Mouse (Mus musculus) CD8-positive naive resting alpha-beta T cell, adult 2 months (primary cell): ENCODE measurements at regions not wholly inside any gene's neighbourhood (a gene's known extent, or its start where the extent isn't known, plus 50 kb on each side); places are given as distances from the start of the nearest gene placed in this dataset.

Experiments used
- DNase-seq, 2 experiments: peaks; one replicate each; pipeline ENCODE4 v3.0.0; 2022; ENCODE audit warnings: low read depth in 2 of 2, low spot score in 2 of 2

- DNase-seq: no peak
Measured at GRCm38 (mm10) chr16:86015336-86015735, 113.7 kb upstream of the Adamts5 start.

GRCm38 (mm10) chr16:86011051-86011450 lies 109.4 kb upstream of the Adamts5 start:
- no peak for DNase-seq

DNA sequence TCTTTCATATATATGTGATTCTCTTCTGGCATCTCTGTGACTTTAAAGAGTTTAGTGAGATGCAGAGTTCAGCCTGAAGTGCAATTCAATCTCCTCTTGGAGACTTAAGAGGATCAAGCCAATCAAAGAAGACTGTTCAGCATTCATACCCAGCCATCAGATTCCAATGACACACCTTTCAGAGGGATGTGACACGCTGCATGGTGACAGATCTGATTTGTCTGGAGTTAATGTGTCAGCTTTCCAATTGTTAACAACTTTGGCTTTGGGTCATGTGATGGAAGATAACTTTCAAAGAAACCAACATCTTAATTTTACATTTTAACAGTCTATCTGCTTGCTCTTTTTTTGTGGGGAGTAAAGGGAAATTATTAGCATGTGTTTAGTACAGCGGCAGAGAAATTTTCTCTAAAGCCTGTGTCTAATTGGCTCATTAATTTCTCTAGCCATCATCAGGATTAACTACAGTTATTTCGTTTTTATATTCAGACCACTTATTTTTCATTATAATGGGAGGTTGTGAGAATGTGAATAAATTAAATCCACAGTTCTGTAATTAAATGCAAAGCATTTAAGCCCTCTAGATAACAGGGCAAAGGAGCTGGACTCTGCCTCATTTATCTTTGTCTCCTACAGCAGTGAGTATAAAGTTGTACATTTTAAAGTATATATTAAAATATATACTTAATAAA lies 108.2 kb upstream of the Adamts5 start:
- no peak for DNase-seq

DNA sequence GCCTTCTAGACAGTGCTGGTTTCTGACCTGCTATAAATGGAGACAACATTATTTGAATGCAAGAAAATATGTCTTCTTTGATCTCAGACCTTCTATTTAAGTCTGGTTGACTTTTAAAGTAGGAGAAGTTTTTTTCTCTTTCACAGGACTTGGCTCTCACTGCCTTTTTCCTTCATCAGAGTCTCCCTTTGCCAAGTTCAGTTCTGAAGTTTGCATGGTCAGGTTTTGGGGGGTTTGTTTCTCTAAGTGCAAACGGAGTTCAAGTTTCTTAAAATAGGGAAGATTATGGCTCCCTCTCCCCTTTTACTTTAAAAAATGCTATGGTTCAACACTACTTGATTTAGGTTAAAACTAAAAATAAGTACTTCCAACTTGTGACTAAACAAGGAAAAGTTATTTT lies 106.2 kb upstream of the Adamts5 start:
- DNase-seq: no peak

DNA sequence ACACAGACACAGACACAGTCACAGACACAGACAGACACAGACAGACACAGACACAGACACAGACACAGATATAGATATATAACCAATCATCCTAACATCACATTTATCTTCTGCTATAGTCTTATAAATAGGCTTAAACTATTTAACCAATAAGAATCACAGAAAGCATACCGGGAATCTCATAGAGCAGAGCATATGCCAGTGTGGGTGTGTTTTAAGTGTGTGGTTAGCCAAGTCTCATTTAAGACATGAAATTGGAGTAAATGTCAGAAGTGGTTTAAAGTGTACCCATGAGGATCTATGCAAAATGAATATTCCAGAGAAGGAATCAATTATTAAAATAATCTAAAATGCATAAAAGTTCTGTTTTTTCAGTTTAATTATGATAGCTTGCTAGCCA lies 99.2 kb upstream of the Adamts5 start:
- no peak for DNase-seq

DNA sequence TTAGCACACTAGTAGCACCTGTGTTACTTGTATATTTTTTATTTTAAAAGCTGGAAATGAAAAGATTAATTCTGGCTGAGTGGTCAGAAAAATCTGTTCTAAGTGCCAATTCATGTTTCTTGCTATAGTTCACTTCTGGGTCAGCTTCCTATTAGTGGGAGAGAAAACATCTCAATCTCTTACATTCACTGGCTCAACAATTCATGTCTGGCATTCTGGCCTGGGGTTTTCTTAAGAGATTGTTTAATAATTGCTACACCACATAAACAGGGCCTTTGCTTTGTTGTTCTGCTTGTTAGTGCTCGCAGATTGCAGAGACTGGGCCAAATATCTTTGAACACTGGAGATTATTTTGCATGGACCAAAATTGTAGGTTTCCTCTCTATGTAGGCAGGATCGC lies 84.2 kb upstream of the Adamts5 start:
- no peak for DNase-seq

- DNase-seq: no peak
Measured at GRCm38 (mm10) chr16:85977102-85977501, 75.5 kb upstream of the Adamts5 start.

GRCm38 (mm10) chr16:85966892-85967444 lies 65.3 kb upstream of the Adamts5 start:
- DNase-seq: no peak

DNA sequence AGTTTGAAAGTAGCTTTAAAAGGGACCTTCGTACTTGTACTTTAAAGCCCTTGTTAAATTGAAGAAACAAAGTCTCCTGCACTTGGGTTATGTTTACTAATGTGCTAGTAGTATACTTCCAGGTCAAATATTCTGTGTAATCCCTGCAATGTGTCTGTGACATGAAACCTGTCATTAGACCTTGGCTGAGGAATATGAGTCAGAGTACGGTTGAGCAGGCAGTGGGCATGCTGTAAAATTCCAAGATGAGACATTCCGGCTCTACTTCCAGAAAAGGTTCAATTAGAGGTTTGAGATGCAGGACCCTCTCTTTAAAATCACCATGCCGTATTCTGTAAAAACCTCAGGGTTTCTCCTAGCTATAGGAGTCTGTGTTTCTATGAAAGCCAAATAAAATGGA lies 64.6 kb upstream of the Adamts5 start:
- DNase-seq: no peak

- DNase-seq: no peak
Measured at GRCm38 (mm10) chr16:85964352-85965210, 63.0 kb upstream of the Adamts5 start.

GRCm38 (mm10) chr16:85956006-85956562 lies 54.5 kb upstream of the Adamts5 start:
- no peak for DNase-seq

DNA sequence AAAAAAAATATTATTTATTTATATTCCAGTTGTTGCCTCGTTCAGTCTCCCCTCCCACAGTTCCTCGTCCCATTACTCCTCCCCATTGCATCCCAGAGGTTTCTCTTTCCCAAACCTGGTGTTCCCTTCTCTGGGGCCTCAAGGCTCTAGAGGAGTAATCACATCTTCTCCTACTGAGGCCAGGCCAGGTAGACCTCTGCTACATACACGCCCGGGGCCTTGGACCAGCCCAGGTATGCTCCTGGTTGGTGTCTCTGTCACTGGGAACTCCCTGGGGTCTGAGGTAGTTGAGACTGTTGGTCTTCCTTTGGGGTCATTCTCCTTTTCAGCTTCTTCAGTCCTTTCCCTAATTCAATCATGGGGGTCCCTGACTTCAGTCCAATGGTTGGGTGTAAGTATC lies 50.0 kb upstream of the Adamts5 start:
- DNase-seq: no peak
